Mouse (Mus musculus) heart, embryonic 11.5 days (tissue): ENCODE measurements around the gene Dusp1. TPM values are rescaled to one million over a fixed set of nuclear protein-coding genes. Genes with fewer than 3 reads are reported as not detected.

ENCODE experiments used
- ATAC-seq: fragments of 200-750 bp; cut with Nextera tagmentation; replicated peaks from 2 replicates; pipeline ENCODE4 v1.8.0; 2017; ENCODE audit warnings: moderate library complexity; ENCODE audit not compliant: insufficient number of reproducible peaks, low FRiP score, low TSS enrichment
- H3K27ac ChIP-seq: fragments of 300-500 bp; sonication (generic); 2 replicates; pipeline ENCODE4 v1.5.1; 2014; ENCODE audit warnings: mild to moderate bottlenecking, low read depth, low read length
- H3K27me3 ChIP-seq: fragments of 300-500 bp; sonication (generic); 2 replicates; pipeline ENCODE4 v1.6.1; 2014; ENCODE audit warnings: mild to moderate bottlenecking, low read length, mixed read lengths; ENCODE audit not compliant: control insufficient read depth, insufficient read depth
- H3K36me3 ChIP-seq: fragments of 300-500 bp; sonication (generic); 2 replicates; pipeline ENCODE4 v1.6.1; 2014; ENCODE audit warnings: mild to moderate bottlenecking, low read length, moderate library complexity, mixed read lengths; ENCODE audit not compliant: control insufficient read depth, insufficient read depth
- H3K4me1 ChIP-seq: fragments of 300-500 bp; sonication (generic); 2 replicates; pipeline ENCODE4 v1.6.1; 2014; ENCODE audit warnings: low read length; ENCODE audit not compliant: control insufficient read depth, insufficient read depth
- H3K4me2 ChIP-seq: fragments of 300-500 bp; sonication (generic); 2 replicates; pipeline ENCODE4 v1.6.1; 2014; ENCODE audit warnings: mild to moderate bottlenecking, moderate library complexity
- H3K4me3 ChIP-seq: fragments of 300-500 bp; sonication (generic); 2 replicates; pipeline ENCODE4 v1.5.1; 2014; ENCODE audit warnings: low read depth, low read length
- H3K9ac ChIP-seq: fragments of 300-500 bp; sonication (generic); 2 replicates; pipeline ENCODE4 v1.6.1; 2014; ENCODE audit warnings: mild to moderate bottlenecking, low read depth, low read length, moderate library complexity
- H3K9me3 ChIP-seq: fragments of 300-500 bp; sonication (generic); replicated peaks from 2 replicates; pipeline ENCODE4 v1.6.1; 2016; ENCODE audit warnings: low read length; ENCODE audit not compliant: control insufficient read depth
- WGBS: fragments of 180-500 bp; shearing (Covaris S2); extraction: QIAGEN DNeasy Blood & Tissue Kit; methylation state at CpG from one replicate; pipeline ENCODE4 v1.1.7; 2014; ENCODE audit not compliant: insufficient replicate concordance; 5-methylcytosine and 5-hydroxymethylcytosine counted together
- polyA plus RNA-seq: library from polyadenylated mRNA; unstranded; fragments of >200 nt; fragmentation: Nextera tagmentation; extraction: Ambion mirVana; gene quantifications from 2 replicates; pipeline ENCODE4 v1.2.1, GENCODE M21; 2014

Dusp1 gene
- polyA plus RNA-seq, 1 experiment from 2014 or later: 30.0 TPM

GRCm38 (mm10) chr17:26522711-26523110 lies 39.2 kb downstream of the Dusp1 start:
- ATAC-seq: no peak

GRCm38 (mm10) chr17:26518306-26518705 lies 43.6 kb downstream of the Dusp1 start:
- ATAC-seq: no peak
- 79% methylated on average over 3 of the region's 3 CpGs for WGBS
- H3K27me3 ChIP-seq: no peaks in the 10 kb centered on the region

More at GRCm38 (mm10) chr17:26522711-26523110, 39.2 kb downstream of the Dusp1 start:
- 70% methylated on average over 4 of the region's 4 CpGs for WGBS
- H3K27ac ChIP-seq: no peak overlapping the region
- H3K4me2 ChIP-seq: no peak overlapping the region
- no peak overlapping the region for H3K9ac ChIP-seq
- H3K4me1 ChIP-seq: no peaks in the 10 kb centered on the region
- H3K27me3 ChIP-seq: no peaks in the 10 kb centered on the region
- H3K36me3 ChIP-seq: no peaks in the 10 kb centered on the region
- no peak overlapping the region for H3K4me3 ChIP-seq
- no peaks in the 10 kb centered on the region for H3K9me3 ChIP-seq

GRCm38 (mm10) chr17:26515675-26516074 lies 46.3 kb downstream of the Dusp1 start:
- no peak overlapping the region for H3K9ac ChIP-seq
- H3K9me3 ChIP-seq: no peaks in the 10 kb centered on the region
- peaks cover 33% of the 10 kb centered on the region for H3K4me1 ChIP-seq
- H3K4me3 ChIP-seq: no peak overlapping the region
- no peaks in the 10 kb centered on the region for H3K27me3 ChIP-seq
- ATAC-seq: no peak
- H3K36me3 ChIP-seq: no peaks in the 10 kb centered on the region
- 81% methylated on average over 4 of the region's 4 CpGs for WGBS
- peak overlapping the region; percentile 54; the same call in 1 of the 2 replicates for H3K27ac ChIP-seq
- H3K4me2 ChIP-seq: no peak overlapping the region

More at GRCm38 (mm10) chr17:26518306-26518705, 43.6 kb downstream of the Dusp1 start:
- Histone ChIP-seq H3K36me3 (no peaks in the 10 kb centered on the region), H3K4me1 (peaks cover 17% of the 10 kb centered on the region), H3K9me3 (no peaks in the 10 kb centered on the region), H3K27ac (no peak overlapping the region), H3K4me2 (no peak overlapping the region), H3K4me3 (no peak overlapping the region), H3K9ac (no peak overlapping the region)

GRCm38 (mm10) chr17:26514581-26515030 lies 47.3 kb downstream of the Dusp1 start:
- Histone ChIP-seq H3K36me3 (no peaks in the 10 kb centered on the region), H3K9me3 (no peaks in the 10 kb centered on the region), H3K4me2 (peak overlapping the region; percentile 20; the same call in 1 of the 2 replicates), H3K27ac (peak overlapping the region; percentile 86), H3K9ac (0 out of 2 replicates have a peak overlapping the region, but pooled peaks have one; percentile 22), H3K4me3 (no peak overlapping the region), H3K4me1 (peaks cover 38% of the 10 kb centered on the region), H3K27me3 (no peaks in the 10 kb centered on the region)
- ATAC-seq: peak; percentile 76
- 50% methylated on average over 3 of the region's 3 CpGs for WGBS

- peaks cover 42% of the 10 kb centered on the region for H3K4me1 ChIP-seq
- no peaks in the 10 kb centered on the region for H3K36me3 ChIP-seq
- H3K4me2 ChIP-seq: no peak overlapping the region
- no peaks in the 10 kb centered on the region for H3K27me3 ChIP-seq
- 70% methylated on average over 6 of the region's 6 CpGs for whole genome bisulfite sequencing
- ATAC-seq: no peak
- H3K27ac ChIP-seq: peak overlapping the region; percentile 72
- H3K9me3 ChIP-seq: no peaks in the 10 kb centered on the region
- H3K9ac ChIP-seq: no peak overlapping the region
- no peak overlapping the region for H3K4me3 ChIP-seq
Observed at GRCm38 (mm10) chr17:26513459-26514290, 48.3 kb downstream of the Dusp1 start.

GRCm38 (mm10) chr17:26512961-26513360 lies 49.0 kb downstream of the Dusp1 start:
- ATAC-seq: no peak
- Histone ChIP-seq H3K9ac (no peak overlapping the region), H3K4me1 (peaks cover 42% of the 10 kb centered on the region), H3K27me3 (no peaks in the 10 kb centered on the region), H3K4me2 (no peak overlapping the region), H3K27ac (peak overlapping the region; percentile 72), H3K36me3 (no peaks in the 10 kb centered on the region), H3K9me3 (no peaks in the 10 kb centered on the region), H3K4me3 (no peak overlapping the region)
- 53% methylated on average over 7 of the region's 7 CpGs for WGBS

GRCm38 (mm10) chr17:26511816-26512774 lies 49.8 kb downstream of the Dusp1 start:
- no peak overlapping the region for H3K4me3 ChIP-seq
- H3K4me1 ChIP-seq: peaks cover 42% of the 10 kb centered on the region
- ATAC-seq: no peak
- 69% methylated on average over 7 of the region's 7 CpGs for whole genome bisulfite sequencing
- H3K27ac ChIP-seq: 0 out of 2 replicates have a peak overlapping the region, but pooled peaks have one; percentile 72
- no peaks in the 10 kb centered on the region for H3K9me3 ChIP-seq
- peak overlapping the region; percentile 11; the same call in 1 of the 2 replicates for H3K9ac ChIP-seq
- H3K36me3 ChIP-seq: no peaks in the 10 kb centered on the region
- no peak overlapping the region for H3K4me2 ChIP-seq
- H3K27me3 ChIP-seq: no peaks in the 10 kb centered on the region

- no peak overlapping the region for H3K27ac ChIP-seq
- no peaks in the 10 kb centered on the region for H3K36me3 ChIP-seq
- no peak for ATAC-seq
- 63% methylated on average over 4 of the region's 4 CpGs for WGBS
- H3K4me3 ChIP-seq: no peak overlapping the region
- no peaks in the 10 kb centered on the region for H3K9me3 ChIP-seq
- no peaks in the 10 kb centered on the region for H3K27me3 ChIP-seq
- H3K4me1 ChIP-seq: peaks cover 49% of the 10 kb centered on the region
- H3K9ac ChIP-seq: no peak overlapping the region
- H3K4me2 ChIP-seq: no peak overlapping the region
Observed at GRCm38 (mm10) chr17:26511256-26511655, 50.7 kb downstream of the Dusp1 start.
